Mouse (Mus musculus): ENCODE results near the gene Rsph9. TPM values are rescaled to one million over a fixed set of nuclear protein-coding genes. Genes with fewer than 3 reads are reported as not detected.

The Rsph9 gene
- total RNA-seq, 2 experiments from 2014 or later = 0.47 to 0.61 TPM

- intact Hi-C loops (cut with DNase I) = no loop called here
- no peak for TF ChIP-seq CTCF (IDR thresholded peaks at IDR 0.05)
- DNase-seq = peak; percentile 41
- Histone ChIP-seq H3K27ac (peak overlapping the region; percentile 74), H3K4me3 (no peak overlapping the region)
Measured at GRCm38 (mm10) chr17:46115489-46115888, 28.5 kb downstream of the Rsph9 start.

- DNase-seq = peak; percentile 92
- H3K4me3 ChIP-seq = peak within 1 kb of the TSS; percentile 82
- H3K27ac ChIP-seq = peak within 1 kb of the TSS; percentile 92
- TF ChIP-seq CTCF (IDR thresholded peaks at IDR 0.05) = peak; percentile 6; the same call in 1 of the 2 replicates
- intact Hi-C loops (cut with DNase I) = no loop called here
Measured at GRCm38 (mm10) chr17:46110402-46111289, 33.4 kb downstream of the Rsph9 start, which contains the start of gene Mrps18a. Mrps18a (plus strand) TSS chr17:46110986.

GRCm38 (mm10) chr17:46108286-46108685, 35.7 kb downstream of the Rsph9 start:
- intact Hi-C loops (cut with DNase I) = no loop called here
- no peak for DNase-seq
- Histone ChIP-seq H3K27ac (no peak overlapping the region), H3K4me3 (no peak overlapping the region)
- no peak for TF ChIP-seq CTCF (IDR thresholded peaks at IDR 0.05)

- intact Hi-C loops (cut with DNase I) = no loop called here
- peak; percentile 3; the same call in 1 of the 2 replicates for TF ChIP-seq CTCF (IDR thresholded peaks at IDR 0.05)
- peak overlapping the region; percentile 83 for H3K27ac ChIP-seq
- peak overlapping the region; percentile 28 for H3K4me3 ChIP-seq
- peak; percentile 89 for DNase-seq
Measured at GRCm38 (mm10) chr17:46104487-46104886, 39.5 kb downstream of the Rsph9 start.

GRCm38 (mm10) chr17:46102608-46103159, 41.3 kb downstream of the Rsph9 start:
- peak overlapping the region; percentile 28; the same call in 1 of the 2 replicates for H3K27ac ChIP-seq
- no peak overlapping the region for H3K4me3 ChIP-seq
- intact Hi-C loops (cut with DNase I) = loop anchor here (1.0 kb wide), 1 partner anchor 59 kb away; no protein-coding TSS in a partner anchor
- DNase-seq = no peak
- no peak for TF ChIP-seq CTCF (IDR thresholded peaks at IDR 0.05)

- Histone ChIP-seq H3K4me3 (no peak overlapping the region), H3K27ac (no peak overlapping the region)
- no peak for DNase-seq
- intact Hi-C loops (cut with DNase I) = loop anchor here (1.0 kb wide), 1 partner anchor 59 kb away; no protein-coding TSS in a partner anchor
- TF ChIP-seq CTCF (IDR thresholded peaks at IDR 0.05) = no peak
Measured at GRCm38 (mm10) chr17:46101906-46102305, 42.1 kb downstream of the Rsph9 start.

GRCm38 (mm10) chr17:46098525-46098924, 45.5 kb downstream of the Rsph9 start:
- intact Hi-C loops (cut with DNase I) = no loop called here
- no peak for TF ChIP-seq CTCF (IDR thresholded peaks at IDR 0.05)
- H3K27ac ChIP-seq = no peak overlapping the region
- no peak for DNase-seq
- no peak overlapping the region for H3K4me3 ChIP-seq

GRCm38 (mm10) chr17:46091899-46092298, 52.1 kb downstream of the Rsph9 start:
- intact Hi-C loops (cut with DNase I) = no loop called here
- TF ChIP-seq CTCF (IDR thresholded peaks at IDR 0.05) = no peak
- H3K4me3 ChIP-seq = no peak overlapping the region

GRCm38 (mm10) chr17:46091351-46091750, 52.7 kb downstream of the Rsph9 start:
- intact Hi-C loops (cut with DNase I) = no loop called here
- no peak for DNase-seq
- Histone ChIP-seq H3K27ac (no peak overlapping the region), H3K4me3 (no peak overlapping the region)
- TF ChIP-seq CTCF (IDR thresholded peaks at IDR 0.05) = no peak

More at GRCm38 (mm10) chr17:46091899-46092298, 52.1 kb downstream of the Rsph9 start:
- H3K27ac ChIP-seq = no peak overlapping the region
- no peak for DNase-seq

- Histone ChIP-seq H3K4me3 (no peak overlapping the region), H3K27ac (peak overlapping the region; percentile 31; the same call in 1 of the 2 replicates)
- DNase-seq = peak; percentile 33
- intact Hi-C loops (cut with DNase I) = no loop called here
- peak; percentile 33 for TF ChIP-seq CTCF (IDR thresholded peaks at IDR 0.05)
Measured at GRCm38 (mm10) chr17:46086341-46086870, 57.6 kb downstream of the Rsph9 start.

GRCm38 (mm10) chr17:46084091-46084501, 59.9 kb downstream of the Rsph9 start:
- peak overlapping the region; percentile 28; the same call in 1 of the 2 replicates for H3K27ac ChIP-seq
- TF ChIP-seq CTCF (IDR thresholded peaks at IDR 0.05) = no peak
- intact Hi-C loops (cut with DNase I) = no loop called here
- peak overlapping the region; percentile 13; the same call in 1 of the 2 replicates for H3K4me3 ChIP-seq
- DNase-seq = peak; percentile 81

- intact Hi-C loops (cut with DNase I) = no loop called here
- Histone ChIP-seq H3K4me3 (no peak overlapping the region), H3K27ac (no peak overlapping the region)
- TF ChIP-seq CTCF (IDR thresholded peaks at IDR 0.05) = no peak
- DNase-seq = no peak
Measured at GRCm38 (mm10) chr17:46083381-46083780, 60.6 kb downstream of the Rsph9 start.

- TF ChIP-seq CTCF (IDR thresholded peaks at IDR 0.05) = no peak
- DNase-seq = peak; percentile 85
- peak overlapping the region; percentile 56; the same call in 1 of the 2 replicates for H3K27ac ChIP-seq
- intact Hi-C loops (cut with DNase I) = no loop called here
- no peak overlapping the region for H3K4me3 ChIP-seq
Measured at GRCm38 (mm10) chr17:46081657-46082056, 62.4 kb downstream of the Rsph9 start.

Measured in gastrocnemius, adult 2 months (tissue).